Mouse (Mus musculus): ENCODE results near the gene Pgls.

Pgls gene

DNA sequence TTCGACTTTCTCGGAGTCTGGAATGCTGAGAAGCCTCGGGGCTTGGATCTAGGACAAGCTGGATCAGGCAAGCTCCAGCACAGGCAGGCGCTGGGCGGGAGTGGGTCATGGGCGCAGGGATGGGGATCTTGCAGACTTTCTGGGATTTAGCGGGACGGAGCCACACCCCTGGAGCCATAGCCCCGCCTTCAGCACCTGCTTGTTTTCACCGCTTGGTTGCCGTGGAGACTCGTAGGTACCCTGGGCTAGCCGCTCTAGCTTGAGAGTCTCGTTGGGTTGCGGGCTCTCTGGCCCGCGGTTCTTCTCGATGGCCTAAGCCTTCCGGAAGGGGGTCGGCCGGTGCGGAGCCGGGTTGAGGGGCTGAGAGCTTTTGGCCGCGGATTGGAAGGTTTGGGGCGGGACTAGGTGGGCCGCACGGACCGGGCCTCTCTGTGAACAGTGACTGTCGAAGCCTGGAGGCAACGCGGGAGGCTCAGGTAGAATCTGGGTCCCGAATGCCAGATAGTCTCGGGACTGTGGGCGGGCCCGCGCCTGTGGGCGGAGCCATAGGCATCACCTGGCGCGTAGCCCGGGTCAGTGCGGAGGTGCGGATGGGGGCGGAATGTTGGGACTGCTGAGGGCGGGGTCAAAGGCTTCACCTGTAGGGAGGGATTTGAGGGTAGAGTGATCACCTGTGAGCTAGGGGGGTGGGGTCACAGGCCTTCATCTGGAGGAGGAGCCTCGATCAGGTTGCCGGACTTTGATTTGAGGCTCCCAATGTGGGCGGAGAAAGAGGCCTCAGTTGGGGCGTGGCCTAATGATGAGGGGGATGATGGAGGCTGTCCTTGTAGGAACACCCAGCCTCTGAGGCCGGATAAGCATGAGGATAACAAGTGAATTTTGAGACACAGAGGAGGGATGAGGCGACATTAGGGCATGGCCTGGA lies 22.3 kb upstream of the Pgls start:
- DNase-seq (ENCODE audit: extremely low spot score, low spot score) = peak; percentile 80

DNA sequence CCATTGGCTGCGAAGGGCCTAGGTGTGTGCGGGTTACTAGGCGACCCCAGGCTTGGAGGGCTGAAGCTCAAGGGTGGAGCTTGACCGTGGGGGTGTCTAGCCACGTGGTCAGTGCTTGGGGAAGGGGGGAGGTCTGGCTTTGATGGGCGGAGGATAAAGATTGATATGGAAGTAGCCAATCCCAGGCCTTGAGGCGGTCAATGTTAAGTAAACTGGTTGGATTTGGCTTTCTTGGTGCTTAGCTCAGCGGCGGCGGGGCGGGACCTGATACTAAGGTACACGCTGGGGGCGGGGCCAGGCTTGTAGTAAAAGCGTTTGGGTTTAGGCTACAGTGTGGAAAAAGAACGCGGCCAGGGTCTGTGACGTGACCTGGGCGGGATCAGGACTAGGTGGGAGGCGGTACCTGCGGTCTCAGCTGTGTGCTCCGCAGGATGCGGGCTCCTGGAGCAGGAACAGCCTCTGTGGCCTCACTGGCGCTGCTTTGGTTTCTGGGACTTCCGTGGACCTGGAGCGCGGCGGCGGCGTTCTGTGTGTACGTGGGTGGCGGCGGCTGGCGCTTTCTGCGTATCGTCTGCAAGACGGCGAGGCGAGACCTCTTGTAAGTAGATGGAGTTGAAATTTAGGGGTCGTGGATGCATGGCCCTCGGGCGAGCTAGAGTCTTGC lies 21.6 kb upstream of the Pgls start:
- peak; percentile 84 for DNase-seq (ENCODE audit: extremely low spot score, low spot score)

DNA sequence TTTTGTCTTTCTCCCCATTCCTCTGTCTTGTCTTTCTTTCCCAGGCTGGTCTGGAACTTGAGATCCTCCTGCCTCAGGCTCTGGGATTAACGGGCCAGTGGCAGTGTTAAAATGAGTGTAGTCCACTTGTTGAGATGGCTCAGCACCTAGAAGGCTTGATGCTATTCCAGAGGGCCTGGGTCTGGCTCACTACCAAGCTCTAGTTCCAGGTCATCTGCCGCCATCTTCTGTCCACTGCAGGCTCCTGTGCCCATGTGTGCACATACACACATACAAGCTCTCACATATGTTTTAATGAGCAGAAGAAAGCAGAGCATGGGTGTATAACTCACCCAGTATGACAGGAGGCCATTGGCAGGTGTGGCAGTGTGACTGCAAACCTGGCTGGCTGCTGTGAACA lies 19.9 kb upstream of the Pgls start:
- DNase-seq (ENCODE audit: extremely low spot score, low spot score) = no peak

DNA sequence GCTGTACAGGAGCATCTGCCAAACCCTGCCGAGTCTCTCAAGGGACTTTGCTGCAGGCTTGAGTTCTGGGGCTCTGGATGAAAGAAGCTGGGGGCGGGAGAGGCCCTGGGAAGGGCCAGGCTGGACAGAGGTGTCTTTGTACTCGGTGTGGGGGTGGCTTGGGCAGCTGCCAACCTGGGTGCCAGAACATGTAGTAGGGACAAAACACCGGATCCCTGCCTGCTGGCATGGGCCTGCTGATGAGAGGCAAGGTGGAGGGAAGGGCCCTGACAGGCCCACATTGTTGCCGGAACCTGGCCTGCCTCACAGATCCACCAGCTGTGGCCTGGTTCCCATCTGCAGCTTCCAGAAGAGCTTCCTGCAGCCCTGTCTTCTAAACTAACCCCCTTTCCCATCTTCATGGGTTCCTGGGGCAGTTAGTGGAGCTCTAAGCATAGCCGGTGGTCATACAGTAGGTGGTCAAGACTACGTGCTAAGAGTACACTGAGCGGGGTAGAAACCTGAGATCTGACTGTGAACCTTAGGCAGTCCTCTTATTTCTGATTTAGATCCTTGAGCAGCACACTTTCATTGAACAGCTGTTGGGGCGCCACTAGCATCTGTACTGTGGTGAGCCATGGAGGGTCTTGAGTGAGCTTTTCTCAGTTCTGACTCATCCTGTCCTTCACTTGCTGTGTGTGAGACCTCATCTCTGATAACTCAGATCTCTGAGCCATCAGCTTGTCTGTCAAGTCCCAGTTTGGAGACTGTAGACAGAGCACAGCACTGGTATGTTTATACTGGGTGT lies 18.9 kb upstream of the Pgls start:
- no peak for DNase-seq (ENCODE audit: extremely low spot score, low spot score)

DNA sequence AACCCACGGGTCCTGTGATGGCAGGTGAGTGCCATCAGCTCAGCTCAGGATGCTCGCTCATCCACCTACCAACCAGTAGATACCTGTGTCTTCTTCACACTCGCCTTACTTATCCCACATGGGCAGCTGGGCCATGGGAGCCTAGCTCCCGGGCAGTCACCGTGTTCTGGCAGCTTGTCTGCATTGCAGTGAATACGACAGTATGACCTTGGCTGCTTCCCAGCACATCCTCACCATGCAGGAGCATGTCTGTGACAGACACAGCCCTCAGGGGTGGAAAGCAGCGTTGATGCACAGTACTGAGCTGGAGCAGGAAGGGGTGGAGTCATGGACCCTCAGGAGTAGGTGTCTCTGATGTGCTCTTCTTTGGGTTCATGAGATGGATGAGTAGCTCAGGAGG lies 17.6 kb upstream of the Pgls start:
- no peak for DNase-seq (ENCODE audit: extremely low spot score, low spot score)

DNA sequence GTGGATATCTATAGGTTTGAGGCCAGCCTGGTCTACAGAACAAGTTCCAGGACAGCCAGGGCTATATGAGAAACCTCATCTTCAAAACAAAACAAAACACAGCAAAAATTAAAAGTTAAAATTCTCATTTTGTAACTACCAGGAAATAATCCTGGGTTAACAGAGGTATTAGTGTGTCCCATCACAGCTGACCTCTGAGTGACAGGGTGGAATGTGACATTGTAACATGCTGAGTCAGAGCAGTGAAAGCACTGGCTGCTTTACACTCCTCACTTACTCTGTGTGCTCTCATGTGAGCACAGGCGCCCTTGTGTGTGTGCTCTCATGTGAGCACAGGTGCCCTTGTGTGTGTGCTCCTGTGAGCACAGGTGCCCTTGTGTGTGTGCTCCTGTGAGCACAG lies 17.0 kb upstream of the Pgls start:
- no peak for DNase-seq (ENCODE audit: extremely low spot score, low spot score)

DNA sequence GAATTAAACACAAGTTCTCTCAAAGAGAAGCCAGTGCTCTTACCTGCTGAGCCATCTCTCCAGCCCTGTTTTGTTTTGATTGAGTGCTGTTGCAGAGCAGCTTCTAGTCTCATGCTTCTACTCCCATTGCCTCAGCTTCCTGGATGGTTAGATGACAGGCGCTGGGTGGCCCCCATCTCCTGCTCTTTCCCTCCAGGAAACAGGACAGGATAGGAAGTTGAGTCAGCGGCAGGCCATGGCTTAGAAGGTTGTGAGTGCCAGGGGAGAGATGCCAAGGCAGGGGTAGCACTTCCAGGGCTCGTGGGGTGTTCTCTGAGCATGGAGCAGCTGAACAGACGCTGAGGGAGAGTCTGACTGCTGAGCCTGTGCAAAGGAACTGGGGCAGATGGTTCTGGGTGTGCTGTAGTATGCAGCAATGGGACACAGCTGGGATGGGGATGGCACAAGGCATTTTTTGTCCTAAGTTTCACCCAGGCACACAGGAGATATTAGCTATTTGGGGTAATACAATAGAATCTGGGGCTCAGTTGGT lies 14.1 kb upstream of the Pgls start:
- DNase-seq (ENCODE audit: extremely low spot score, low spot score) = no peak

DNA sequence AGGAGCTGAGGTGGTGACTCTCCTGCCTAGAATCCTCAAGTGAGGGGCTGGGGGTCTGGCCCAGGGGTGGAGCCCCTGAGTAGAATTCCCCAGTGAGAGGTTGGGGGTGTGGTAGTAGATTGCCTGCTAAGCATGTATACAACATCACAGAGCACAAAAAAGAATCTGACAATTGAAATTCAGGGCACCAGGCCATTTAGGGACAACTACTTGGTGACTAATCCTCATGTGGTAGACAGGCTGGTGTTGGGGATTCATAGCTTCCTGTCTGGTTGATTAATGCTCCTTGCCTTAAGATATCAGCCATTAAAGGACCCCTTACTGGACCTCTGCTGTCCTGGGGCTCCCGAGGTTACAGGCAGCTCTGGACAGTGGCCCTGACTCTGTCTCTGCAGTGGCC lies 13.0 kb upstream of the Pgls start:
- DNase-seq (ENCODE audit: extremely low spot score, low spot score) = no peak

DNA sequence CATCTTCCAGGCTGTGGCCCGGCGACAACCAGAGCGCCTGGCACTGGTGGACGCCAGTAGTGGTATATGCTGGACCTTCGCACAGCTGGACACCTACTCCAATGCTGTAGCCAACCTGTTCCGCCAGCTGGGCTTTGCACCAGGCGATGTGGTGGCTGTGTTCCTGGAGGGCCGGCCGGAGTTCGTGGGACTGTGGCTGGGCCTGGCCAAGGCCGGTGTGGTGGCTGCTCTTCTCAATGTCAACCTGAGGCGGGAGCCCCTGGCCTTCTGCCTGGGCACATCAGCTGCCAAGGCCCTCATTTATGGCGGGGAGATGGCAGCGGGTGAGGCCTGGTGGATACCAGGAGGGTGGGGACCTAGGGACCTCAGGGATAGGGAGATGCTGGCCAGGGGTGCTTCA lies 12.5 kb upstream of the Pgls start:
- DNase-seq (ENCODE audit: extremely low spot score, low spot score) = no peak

DNA sequence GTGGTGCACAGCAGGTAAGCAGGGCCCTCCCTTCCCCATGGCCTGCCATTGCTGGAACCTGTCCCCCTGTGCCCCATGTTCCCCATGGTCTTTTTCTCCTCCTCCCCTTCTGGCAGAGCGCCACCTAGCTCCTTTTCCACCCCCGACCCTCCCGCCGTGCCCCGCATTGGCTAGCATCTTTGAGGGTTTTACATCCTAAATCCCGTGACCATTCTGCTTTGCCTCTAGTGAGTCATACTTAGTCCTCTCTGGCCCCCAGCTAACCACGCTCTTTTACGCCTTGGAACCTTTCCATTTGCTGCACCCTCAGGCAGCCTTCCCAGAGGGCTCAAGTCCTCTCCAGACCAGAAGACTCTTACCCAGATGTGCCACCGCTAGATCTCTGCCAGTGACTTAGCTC lies 11.8 kb upstream of the Pgls start:
- no peak for DNase-seq (ENCODE audit: extremely low spot score, low spot score)

DNA sequence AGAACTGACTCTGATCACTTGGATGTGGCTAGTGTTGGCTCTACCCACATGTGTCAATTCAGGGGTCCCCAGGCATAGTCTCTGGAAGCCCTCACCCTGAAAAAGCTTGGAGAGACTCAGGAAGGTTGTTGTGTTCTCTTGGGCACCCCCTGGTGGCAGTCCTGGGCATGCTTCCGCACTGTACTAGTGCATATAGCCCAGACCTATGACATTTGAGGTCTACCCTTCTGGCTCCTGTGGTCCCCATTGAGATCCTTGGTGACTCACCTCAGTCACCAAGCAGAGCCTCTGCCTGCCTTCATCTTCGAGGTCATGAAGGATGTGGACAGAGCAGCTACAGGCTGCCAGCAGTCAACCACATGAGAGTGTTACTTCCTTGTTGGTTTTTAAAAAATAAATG lies 5.1 kb upstream of the Pgls start:
- DNase-seq (ENCODE audit: extremely low spot score, low spot score) = peak; percentile 44

DNA sequence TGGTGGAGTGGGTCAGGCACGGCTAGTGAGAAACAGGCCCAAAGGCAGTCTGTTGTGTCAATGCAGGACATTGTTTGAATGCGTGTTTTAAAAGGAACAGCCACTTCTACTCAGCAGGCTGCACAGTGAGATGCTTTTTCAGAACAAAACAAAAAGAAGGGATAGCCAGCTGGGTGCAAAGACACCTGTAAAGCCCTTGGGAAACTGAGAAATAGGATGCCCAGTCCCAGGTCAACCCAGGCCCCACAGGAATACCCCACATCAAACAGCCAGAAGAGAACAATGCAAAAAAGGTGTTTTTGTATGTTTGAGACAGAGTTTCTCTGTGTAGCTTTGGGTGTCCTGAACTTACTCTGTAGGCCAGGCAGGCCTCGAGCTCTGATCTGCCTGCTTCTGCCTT lies 3.2 kb upstream of the Pgls start:
- no peak for DNase-seq (ENCODE audit: extremely low spot score, low spot score)

DNA sequence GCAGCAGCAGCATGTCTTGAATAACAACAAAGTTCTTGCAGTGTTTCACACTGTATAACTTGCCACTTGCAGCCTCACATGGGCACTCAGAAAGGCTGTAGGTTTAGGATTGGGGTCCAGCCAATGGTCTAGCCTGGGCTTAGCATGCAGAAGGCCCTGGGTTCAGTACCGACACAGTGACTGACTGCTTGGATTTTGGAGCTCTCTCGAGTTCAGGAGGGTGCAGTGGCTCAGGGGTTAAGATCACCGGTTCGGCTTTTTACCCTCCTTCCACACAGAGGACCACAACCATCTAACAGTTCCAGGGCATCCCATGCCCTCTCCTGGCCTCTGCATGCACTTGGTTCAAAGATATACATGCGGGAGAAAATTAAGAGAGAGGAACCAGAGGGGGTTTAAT lies 959 bp upstream of the Pgls start:
- no peak for DNase-seq (ENCODE audit: extremely low spot score, low spot score)

DNA sequence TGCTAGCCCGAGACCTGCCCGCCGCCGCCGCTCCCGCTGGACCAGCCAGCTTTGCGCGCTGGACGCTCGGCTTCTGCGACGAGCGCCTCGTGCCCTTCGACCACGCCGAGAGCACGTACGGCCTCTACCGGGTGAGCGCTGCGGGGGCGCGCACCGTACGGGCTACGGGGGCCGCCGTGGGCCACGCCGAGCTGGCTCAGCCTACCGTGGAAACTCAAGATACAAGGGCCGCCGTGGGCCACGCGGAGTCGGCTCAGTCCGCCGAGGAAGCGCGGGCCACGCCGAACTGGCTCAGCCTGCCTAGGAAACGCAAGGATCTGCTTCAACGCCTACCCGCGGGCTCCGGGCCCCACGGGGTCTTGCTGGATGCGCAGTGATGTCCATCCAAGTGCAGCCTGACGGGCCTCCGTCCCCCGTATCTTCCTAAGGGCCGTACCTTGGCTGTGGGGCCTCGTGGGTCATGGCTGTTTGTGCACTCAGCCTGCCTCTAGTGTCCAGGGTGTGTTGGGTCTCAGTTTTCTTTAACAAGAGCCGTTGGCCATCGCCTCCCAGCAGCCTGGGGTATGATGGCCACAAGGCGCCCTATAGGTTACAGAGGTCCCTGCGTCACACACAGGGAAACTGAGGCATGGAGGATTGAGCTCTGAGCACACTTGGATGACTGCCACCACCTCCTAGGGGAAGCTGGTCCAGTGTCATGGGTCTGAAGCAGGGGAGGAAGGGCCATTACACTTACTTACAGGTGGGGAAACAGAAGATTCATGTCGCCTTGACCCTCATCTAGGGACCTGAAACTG lies 596 bp downstream of the Pgls start:
- no peak for DNase-seq (ENCODE audit: extremely low spot score, low spot score)

DNA sequence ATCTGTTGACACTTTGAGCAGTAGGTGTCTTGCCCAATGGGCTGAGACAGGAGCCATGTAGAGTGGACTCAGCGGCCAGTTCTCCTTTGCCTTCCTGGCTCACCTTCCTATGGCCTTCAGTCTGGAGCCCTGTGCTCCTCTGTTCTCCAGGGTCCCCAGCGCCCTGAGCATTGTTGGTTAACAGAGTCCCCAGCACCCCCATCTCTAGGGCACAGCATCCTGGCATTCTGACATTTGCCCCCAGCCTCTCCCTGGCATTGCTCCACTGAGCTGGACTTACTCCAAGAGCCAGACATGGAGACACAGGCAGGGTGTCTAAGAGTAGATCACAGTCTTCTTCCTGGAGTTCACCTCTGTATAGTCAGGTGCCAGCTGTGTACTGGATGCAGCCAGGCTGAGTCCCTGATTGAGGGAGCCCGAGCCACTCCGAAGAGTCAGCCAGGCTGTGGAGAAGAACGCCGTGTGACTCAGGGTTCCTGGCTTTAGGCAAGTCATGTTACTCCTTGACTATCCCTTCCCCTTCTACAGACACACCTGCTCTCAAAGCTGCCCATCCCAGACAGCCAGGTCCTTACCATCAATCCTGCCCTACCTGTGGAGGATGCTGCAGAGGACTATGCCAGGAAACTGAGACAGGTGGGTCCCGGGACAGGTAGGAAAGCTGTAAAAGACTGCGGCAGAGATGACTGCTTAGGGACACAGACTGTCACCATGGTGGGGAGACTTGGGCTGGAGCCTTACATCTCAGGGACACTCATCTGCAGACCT lies 1.8 kb downstream of the Pgls start:
- no peak for DNase-seq (ENCODE audit: extremely low spot score, low spot score)

DNA sequence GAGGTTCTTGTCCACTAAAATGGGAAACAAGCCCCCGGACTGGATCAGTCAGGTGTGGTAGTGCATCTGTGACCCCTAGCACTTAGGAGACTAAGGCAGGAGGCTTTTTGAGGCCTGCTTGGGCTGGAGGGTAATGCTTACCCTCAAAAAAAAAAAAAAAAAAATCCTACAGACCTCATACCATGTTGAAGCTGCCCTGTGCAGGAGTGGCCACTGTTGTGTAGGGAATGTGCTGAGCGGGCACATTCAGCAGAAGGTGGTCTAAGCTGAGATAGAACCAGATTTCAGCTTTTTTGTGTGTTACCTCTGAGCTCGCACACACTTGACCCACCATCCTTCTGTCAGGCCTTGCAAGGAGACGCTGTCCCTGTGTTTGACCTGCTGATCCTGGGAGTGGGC lies 2.3 kb downstream of the Pgls start:
- DNase-seq (ENCODE audit: extremely low spot score, low spot score) = no peak

DNA sequence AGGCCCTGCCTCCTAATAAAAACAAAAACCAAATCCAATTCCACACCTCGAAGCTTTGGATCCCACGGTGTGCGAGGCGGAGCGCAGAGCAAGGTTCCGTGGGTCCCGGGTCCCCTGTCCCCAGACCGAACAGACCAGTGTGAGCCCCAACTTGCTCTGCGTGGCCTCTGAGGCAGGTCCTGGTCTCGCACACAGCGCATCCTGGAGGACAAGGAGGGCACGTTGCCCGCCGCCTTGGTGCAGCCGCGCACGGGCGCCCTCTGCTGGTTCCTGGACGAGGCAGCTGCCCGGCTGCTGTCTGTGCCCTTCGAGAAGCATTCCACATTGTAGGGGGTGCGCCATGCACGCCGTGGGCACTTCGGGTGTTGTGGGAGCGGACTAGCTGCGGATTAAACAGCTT lies 3.9 kb downstream of the Pgls start:
- peak; percentile 89 for DNase-seq (ENCODE audit: extremely low spot score, low spot score)

DNA sequence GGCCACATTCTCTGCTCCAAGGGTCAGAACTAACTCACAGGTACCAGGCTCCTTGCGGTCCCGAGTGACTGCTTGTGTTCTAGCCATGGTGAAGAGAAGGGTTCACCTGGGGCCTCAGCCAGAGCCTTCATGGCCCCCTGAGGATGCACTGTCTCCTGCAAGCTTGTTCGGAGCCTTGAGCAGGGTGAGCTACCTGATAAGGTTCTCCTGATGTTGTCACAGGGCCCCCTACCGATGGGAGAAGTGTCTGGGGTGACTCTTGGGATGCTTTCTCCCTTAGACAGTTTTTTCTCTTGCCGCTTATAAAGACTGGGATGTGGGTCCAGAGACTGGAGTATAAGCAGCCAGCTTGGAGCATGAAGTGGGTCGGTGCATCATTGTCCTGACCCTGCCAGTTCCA lies 4.4 kb downstream of the Pgls start:
- no peak for DNase-seq (ENCODE audit: extremely low spot score, low spot score)

DNA sequence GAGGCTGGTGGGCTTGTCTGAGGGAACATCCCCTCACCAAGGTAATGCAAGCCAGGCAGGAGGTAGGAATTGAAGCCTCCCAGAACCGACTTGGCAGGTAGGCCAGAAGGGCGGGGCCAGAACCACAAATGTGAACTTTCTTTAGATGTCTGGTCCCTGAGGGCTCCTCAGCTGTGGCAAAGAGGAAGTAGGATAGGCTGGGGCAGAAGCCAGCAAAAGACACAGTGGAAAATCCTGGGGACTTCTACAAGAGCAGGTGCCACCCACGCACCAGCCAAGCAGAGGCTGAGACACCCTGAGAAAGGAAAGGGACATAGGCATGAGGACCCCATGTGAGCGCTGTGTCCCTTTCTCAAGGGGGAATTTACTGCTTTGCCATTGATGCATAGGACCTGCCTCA lies 4.8 kb downstream of the Pgls start:
- DNase-seq (ENCODE audit: extremely low spot score, low spot score) = no peak

DNA sequence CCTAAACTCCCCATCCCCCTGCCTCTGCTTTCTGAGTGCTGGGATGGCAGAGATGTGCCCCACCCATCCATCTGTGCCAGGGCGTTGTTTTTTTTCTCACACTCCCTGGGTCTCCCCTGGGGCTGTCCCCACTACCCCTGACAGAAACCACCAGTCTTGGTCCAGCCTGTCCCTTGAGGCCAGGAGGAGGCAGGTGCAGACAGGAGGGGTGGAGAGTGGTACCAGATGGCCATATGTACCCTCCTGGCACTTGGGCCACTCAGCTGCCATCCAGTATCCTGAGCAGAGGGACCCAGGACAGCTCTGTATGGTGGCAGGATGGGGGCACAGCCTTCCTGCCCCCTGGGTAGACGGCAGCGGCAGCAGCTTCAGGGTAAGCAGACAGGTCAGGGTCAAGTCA lies 5.5 kb downstream of the Pgls start, which contains the start of gene Fam129c:
Gene Fam129c (plus strand): TSS at position 198 of the 400 bp plus-strand sequence.
- DNase-seq (ENCODE audit: extremely low spot score, low spot score) = no peak

Data from neural tube, embryonic 10.5 days (tissue).